Comparison of ENCODE assay signal across 20 mouse cellular contexts in the genomic region with DNA sequence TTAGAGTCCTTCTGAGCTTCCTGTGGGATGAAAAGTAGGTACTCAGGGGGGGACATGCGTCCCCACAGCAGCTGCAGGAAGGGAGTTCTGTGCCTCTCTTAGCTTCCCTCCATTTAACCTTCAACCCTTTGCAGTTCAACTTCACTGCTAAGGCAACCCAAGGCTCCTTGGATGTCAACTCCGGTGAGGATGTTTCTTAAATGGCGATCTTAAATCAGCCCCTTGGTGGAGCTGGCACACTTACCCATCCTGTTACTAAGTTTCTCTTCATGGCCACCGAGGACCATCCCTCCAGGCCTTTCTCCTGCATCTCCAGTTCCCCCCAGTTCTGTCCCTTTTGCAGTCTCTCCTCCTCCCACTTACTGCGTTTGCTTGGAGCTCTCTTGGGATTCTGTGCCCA. TPM values are rescaled to one million over a fixed set of nuclear protein-coding genes. Genes with fewer than 3 reads are reported as not detected.
"Had no signal": no experiment of that assay in that cellular context is flagged by ENCODE, and none has a peak within 500 bp of the region (broad histone marks: within the 10 kb centered on the region; RNA-seq: fewer than 3 reads in every experiment).

No protein-coding gene starts in this region.

- ATAC-seq: liver, postnatal 0 days; lung, postnatal 0 days; midbrain, embryonic 15.5 days had no signal

- H3K36me3 ChIP-seq: lung, embryonic 15.5 days; midbrain, embryonic 12.5 days; midbrain, embryonic 15.5 days; neural tube, embryonic 12.5 days; stomach, embryonic 15.5 days had no signal

- H3K4me2 ChIP-seq: lung, embryonic 15.5 days; midbrain, embryonic 12.5 days; midbrain, embryonic 15.5 days; neural tube, embryonic 12.5 days; stomach, embryonic 15.5 days had no signal

- H3K9ac ChIP-seq: liver, postnatal 0 days; lung, embryonic 15.5 days; midbrain, embryonic 12.5 days; midbrain, embryonic 15.5 days; neural tube, embryonic 12.5 days; stomach, embryonic 15.5 days had no signal

- DNase-seq: liver, postnatal 0 days; lung, adult 2 months; lung, postnatal 14 days; right cerebral cortex, postnatal 14 days; thymus, adult 2 months; thymus, postnatal 25 days; thymus, postnatal 4 days had no signal

- H3K4me3 ChIP-seq: lung, embryonic 15.5 days; megakaryocyte, embryonic 14.5 days; midbrain, embryonic 12.5 days; midbrain, embryonic 15.5 days; neural tube, embryonic 12.5 days; stomach, embryonic 15.5 days had no signal

- H3K9me3 ChIP-seq: lung, embryonic 15.5 days; midbrain, embryonic 12.5 days; midbrain, embryonic 15.5 days; neural tube, embryonic 12.5 days; stomach, embryonic 15.5 days had no signal

- H3K27ac ChIP-seq: lung, embryonic 15.5 days; macrophage; midbrain, embryonic 12.5 days; midbrain, embryonic 15.5 days; neural tube, embryonic 12.5 days; stomach, embryonic 15.5 days; stomach, postnatal 0 days had no signal

RNA-seq across cellular contexts. Expression of a gene that starts 6.8 kb away (rescaled TPM):
- total RNA-seq: midbrain, postnatal 0 days; monocyte, adult 5-6 weeks; neutrophil, adult 5-6 weeks had no signal
- polyA plus RNA-seq: macrophage; testis, adult 2 months had no signal
